Mouse (Mus musculus) v-Abl transformed pro-B cells (cell line): ENCODE results near the gene Asb7.

ENCODE experiments used
- in situ Hi-C, 2 experiments: fragments of 400-800 bp; cut with MboI; formaldehyde crosslinking; loops; one replicate each; pipeline ENCODE4 v1.15.1; 2025; ENCODE audit not compliant: unreplicated experiment in 2 of 2

Asb7 gene

DNA sequence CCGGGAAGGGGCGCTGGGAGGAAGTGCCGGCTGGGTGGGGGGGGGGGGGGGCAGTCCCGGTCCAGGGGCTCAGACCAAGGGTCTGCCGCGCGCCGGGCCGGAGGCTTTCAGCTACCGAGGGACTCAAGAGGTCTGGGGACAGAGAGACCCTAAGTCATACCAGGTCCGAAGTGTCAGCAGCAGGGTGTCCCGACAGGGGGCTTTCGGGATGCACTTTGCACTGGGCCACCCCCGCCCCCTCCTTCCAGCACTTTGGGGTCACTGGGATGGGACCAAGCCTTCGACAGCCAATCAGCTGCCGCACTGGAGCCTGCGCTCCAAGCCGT is at the start of gene Asb7:
TSS of gene Asb7 (minus strand) at position 303 of the 326 bp plus-strand sequence.
- in situ Hi-C loops: loop anchor here (5.0 to 25.0 kb wide), 5 partner anchors 523 to 1552 kb away; partner anchors contain the start of genes Lysmd4 (in 1 of the 2) and Mef2a (in 1 of the 2)

- in situ Hi-C loops: no loop called here
Observed at GRCm38 (mm10) chr7:66737418-66737817, 48.0 kb upstream of the Asb7 start.

- in situ Hi-C loops: no loop called here
Observed at GRCm38 (mm10) chr7:66734993-66735392, 45.6 kb upstream of the Asb7 start.

DNA sequence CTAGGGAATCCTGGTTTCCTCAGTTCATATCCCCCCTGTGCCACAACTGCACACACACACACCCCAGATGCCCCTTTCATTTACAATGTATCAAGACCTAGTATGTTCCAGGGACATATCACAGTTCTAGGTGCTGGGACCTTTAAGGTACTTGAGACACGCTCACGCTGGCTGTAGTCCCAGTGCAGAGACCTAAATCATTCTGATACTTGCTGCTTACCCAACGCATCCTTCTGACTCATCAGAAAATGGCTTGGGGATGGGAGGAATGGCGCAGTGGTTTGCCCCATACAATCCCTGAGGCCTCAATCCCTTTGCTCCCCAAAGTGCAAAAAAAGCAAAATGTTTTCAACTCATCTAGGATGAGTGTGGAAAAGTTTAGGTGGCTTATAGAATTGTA is 45.1 kb upstream of the Asb7 start:
- in situ Hi-C loops: no loop called here

DNA sequence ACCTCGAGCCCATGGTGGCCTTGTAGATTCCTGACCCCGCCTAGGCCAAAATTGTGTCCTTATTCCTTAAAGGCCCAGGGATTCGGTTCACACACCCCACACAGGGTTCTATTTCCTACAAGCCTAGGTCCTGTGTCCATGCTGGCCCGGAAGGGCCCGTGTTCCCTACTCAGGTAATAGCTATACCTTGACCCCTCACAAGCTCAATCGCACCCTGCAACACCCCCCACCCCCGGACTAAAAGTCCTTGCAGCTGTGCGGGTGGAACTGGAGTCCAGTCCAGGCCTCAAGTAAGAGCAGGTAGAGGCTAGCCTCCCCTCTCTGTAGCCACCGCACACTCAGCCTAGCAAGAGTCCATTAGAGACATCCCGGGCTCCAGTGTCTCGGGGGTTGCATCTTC is 44.5 kb upstream of the Asb7 start:
- in situ Hi-C loops: no loop called here

GRCm38 (mm10) chr7:66733431-66733830 is 44.0 kb upstream of the Asb7 start:
- in situ Hi-C loops: no loop called here

DNA sequence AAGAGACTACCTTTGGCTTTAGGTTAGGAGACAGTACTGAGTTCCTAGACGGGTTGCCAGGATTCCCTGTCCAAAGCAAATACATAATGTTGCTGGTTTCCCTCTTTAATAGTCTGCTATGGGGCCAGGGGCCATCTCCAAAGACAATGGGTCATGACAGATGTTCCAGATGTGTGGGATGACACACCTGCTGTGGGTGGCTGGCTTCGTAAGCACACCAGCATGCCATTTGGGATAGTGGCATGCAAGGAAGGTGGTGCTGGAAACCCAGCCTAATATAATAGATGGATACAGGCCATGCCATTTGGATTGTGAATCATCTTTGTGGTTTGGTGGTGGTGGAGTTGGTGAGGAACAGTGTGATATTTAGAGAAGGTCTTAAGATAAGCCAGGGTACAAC is 39.8 kb upstream of the Asb7 start:
- in situ Hi-C loops: no loop called here

DNA sequence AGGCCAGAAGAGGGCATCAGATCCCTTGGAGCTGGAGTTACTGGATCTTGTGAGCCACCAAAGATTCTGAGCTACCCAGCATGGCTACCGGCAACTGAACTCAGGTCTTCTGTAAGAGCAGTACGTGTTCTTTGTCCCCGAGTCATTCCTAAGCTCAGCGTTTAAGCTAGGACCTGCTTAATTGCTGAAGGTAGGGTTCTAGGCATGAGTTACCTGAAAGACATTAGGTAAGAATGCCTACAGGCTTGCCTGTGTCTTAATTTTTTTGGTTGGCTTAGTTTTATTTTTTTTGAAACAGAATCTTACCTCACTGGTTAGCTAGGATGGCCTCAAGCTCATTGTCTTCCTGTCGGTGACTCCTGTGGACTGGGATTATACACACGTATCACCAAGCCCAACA is 38.7 kb upstream of the Asb7 start:
- in situ Hi-C loops: no loop called here

GRCm38 (mm10) chr7:66724954-66725353 is 35.6 kb upstream of the Asb7 start:
- in situ Hi-C loops: no loop called here

DNA sequence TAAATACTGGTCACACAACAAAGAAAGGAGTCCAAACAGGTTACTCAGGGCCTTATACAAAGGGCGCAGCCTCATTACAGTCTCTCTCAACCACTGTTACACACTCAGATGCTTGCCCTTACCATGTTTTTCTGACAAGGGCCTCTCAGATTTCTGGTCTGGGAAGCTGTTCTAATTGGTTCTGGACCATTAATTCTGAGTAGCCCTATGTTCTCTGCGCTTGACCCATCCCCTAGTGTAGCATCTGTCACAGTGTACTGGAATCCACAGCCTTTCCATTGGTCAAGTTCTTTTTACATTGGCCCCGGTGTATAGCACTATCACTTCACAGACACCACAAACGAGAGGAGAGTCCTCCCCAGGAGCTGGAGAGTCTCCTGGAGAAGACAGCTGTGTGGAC is 35.1 kb upstream of the Asb7 start:
- in situ Hi-C loops: no loop called here

- in situ Hi-C loops: no loop called here
Observed at GRCm38 (mm10) chr7:66711166-66711565, 21.8 kb upstream of the Asb7 start.

- in situ Hi-C loops: no loop called here
Observed at GRCm38 (mm10) chr7:66704631-66705030, 15.2 kb upstream of the Asb7 start.

GRCm38 (mm10) chr7:66702721-66703120 is 13.3 kb upstream of the Asb7 start:
- in situ Hi-C loops: no loop called here

DNA sequence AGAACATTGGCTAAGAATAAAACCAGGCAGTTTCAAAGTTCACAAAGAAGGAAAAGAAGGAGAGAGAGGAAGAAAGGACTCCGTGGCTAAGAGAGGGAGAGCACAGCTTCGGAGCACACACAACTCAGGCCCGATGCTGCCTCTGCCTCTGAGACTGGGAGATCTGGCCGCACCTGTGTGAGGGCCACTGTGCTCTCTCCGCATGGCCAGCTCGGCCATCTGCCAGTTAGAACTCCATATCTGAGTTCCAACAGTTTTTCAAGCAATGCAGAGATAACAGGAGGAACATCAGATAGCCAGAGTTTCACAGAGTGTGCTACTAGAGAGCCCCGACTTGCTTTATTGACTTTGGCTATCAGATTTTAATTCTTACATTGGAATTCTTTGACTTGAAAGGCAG is 5.1 kb upstream of the Asb7 start:
- in situ Hi-C loops: loop anchor here (10.0 to 25.0 kb wide), 5 partner anchors 518 to 1557 kb away; partner anchors contain the start of genes Lysmd4 (in 1 of the 2) and Mef2a (in 1 of the 2)

- in situ Hi-C loops: loop anchor here (5.0 to 25.0 kb wide), 6 partner anchors 523 to 1552 kb away; partner anchors contain the start of genes Lysmd4 (in 1 of the 2) and Mef2a (in 1 of the 2)
Observed at GRCm38 (mm10) chr7:66689620-66690360, 394 bp upstream of the Asb7 start, which contains the start of gene Lins1. TSS of gene Lins1 (plus strand) at chr7:66689889.

DNA sequence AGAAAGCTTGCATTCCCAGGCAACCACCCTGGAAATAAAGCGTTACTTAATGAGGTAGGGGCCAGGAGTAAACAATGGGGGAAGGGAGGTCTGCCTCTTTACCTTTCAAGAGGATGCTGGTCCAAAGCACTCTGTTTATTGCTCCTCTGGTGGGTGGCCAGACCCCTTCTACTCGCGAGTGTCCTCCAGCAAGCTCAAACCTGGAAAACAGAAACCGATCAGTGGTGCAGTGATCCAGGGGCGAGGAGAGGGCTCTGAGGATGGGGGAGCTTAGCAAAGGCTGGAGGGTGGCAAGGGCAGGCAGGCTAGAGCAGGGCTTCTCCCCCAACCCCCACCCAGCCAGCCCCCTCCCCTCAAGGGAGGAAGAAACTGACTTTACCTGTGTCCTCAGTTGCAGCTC is 675 bp downstream of the Asb7 start:
- in situ Hi-C loops: loop anchor here (5.0 to 25.0 kb wide), 5 partner anchors 524 to 1551 kb away; partner anchors contain the start of genes Lysmd4 (in 1 of the 2) and Mef2a (in 1 of the 2)

- in situ Hi-C loops: loop anchor here (25.0 kb wide), 4 partner anchors 530 to 1545 kb away; partner anchors contain the start of genes Lysmd4 (in 1 of the 2) and Mef2a (in 1 of the 2)
Observed at GRCm38 (mm10) chr7:66682119-66682863, 7.1 kb downstream of the Asb7 start.

GRCm38 (mm10) chr7:66675800-66676199 is 13.6 kb downstream of the Asb7 start:
- in situ Hi-C loops: loop anchor here (10.0 to 25.0 kb wide), 5 partner anchors 537 to 1538 kb away; partner anchors contain the start of genes Lysmd4 (in 1 of the 2) and Mef2a (in 1 of the 2)

DNA sequence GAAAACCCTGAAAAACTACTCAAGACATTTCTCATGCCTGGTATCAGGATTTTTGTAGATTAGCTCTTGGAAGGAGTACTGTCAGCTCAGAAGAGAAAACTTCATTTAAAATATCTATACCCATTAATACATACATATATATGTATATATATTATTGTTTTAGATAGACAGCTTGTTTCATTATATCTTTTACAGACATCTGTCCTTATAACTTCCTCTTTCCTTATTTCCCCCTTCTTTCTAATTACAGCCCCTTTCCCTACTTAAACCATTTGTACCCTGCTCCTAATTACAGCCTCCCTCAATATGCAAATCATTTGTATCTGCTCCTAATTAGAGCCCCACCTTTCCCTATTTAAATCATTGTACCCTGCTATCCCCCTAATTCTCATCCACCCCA is 22.3 kb downstream of the Asb7 start:
- in situ Hi-C loops: loop anchor here (5.0 to 10.0 kb wide), 2 partner anchors 570 to 1352 kb away; no protein-coding TSS in a partner anchor

GRCm38 (mm10) chr7:66663548-66663947 is 25.8 kb downstream of the Asb7 start:
- in situ Hi-C loops: loop anchor here in 1 of 2 experiments (5.0 to 10.0 kb wide), 2 partner anchors 231 to 1349 kb away; no protein-coding TSS in a partner anchor

DNA sequence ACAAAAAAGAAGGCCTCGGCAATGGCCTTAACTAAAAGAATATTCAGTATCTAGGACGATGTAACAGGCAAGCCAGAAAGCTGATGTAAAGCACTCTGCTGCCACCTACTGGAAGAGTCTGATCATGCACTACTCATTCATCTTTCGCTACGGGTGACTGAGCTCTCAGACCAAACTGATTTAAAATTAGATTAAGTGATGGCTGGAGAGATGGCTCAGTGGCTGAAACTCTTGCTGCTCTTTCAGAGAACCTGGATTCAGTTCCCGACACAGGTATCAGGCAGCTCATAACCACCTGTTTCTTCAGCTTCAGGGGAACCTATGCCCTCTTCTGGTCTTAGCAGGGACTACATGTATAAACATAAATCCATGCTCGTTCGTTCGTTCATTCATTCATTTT is 27.8 kb downstream of the Asb7 start:
- in situ Hi-C loops: loop anchor here in 1 of 2 experiments (5.0 to 10.0 kb wide), 2 partner anchors 229 to 1347 kb away; no protein-coding TSS in a partner anchor
